Mouse (Mus musculus) erythroid progenitor cell, adult 5-6 weeks (primary cell): ENCODE data around the gene Ss18l1. TPM values are rescaled to one million over a fixed set of nuclear protein-coding genes. Genes with fewer than 3 reads are reported as not detected.

Source experiments
- ATAC-seq: replicated peaks from 2 replicates; pipeline ENCODE4 v1.8.0; 2016; ENCODE audit warnings: moderate number of reproducible peaks, mild to moderate bottlenecking, moderate TSS enrichment, inconsistent platforms; ENCODE audit not compliant: poor library complexity, low FRiP score, severe bottlenecking
- total RNA-seq, 2 experiments: library from RNA; stranded (forward) in 1 of 2; stranded (reverse) in 1 of 2; fragments of 150-400 nt in 1 of 2; fragments of 186-747, 209-891 nt in 1 of 2; gene quantifications; 2 replicates each; pipeline versions ENCODE4 v1.2.3 to v1.2.4; 2015 to 2017; ENCODE audit warnings: low replicate concordance in 2 of 2

Ss18l1 gene
- total RNA-seq, 2 experiments from 2014 or later, result 0.68 TPM; not detected in 1

GRCm38 (mm10) chr2:180115279-180115678, 73.0 kb downstream of the Ss18l1 start:
- ATAC-seq, result no peak

GRCm38 (mm10) chr2:180116081-180116493, 73.8 kb downstream of the Ss18l1 start:
- no peak for ATAC-seq

- no peak for ATAC-seq
These were observed 74.6 kb downstream of the Ss18l1 start for GRCm38 (mm10) chr2:180116741-180117484.

GRCm38 (mm10) chr2:180117485-180118194, 75.3 kb downstream of the Ss18l1 start:
- no peak for ATAC-seq

GRCm38 (mm10) chr2:180118661-180119438, 76.5 kb downstream of the Ss18l1 start, which contains the start of gene Osbpl2:
TSS of gene Osbpl2 (plus strand) at chr2:180119306.
- peak; percentile 94 for ATAC-seq

Other genes with a start within 250 kb of the Ss18l1 start
- 51.6 and 57.3 TPM in 2 replicates for gene Taf4, start 65.9 kb upstream of the Ss18l1 start, total RNA-seq (2015; ENCODE audit: low replicate concordance)
- gene Taf4, start 65.9 kb upstream of the Ss18l1 start, total RNA-seq (2017; ENCODE audit: low replicate concordance), result 84.2 and 117 TPM in 2 replicates
- gene Lsm14b, start 17.5 kb upstream of the Ss18l1 start, total RNA-seq (2015; ENCODE audit: low replicate concordance), result 6.5 and 7.1 TPM in 2 replicates
- gene Lsm14b, start 17.5 kb upstream of the Ss18l1 start, total RNA-seq (2017; ENCODE audit: low replicate concordance), result 5.7 and 11.3 TPM in 2 replicates
- gene Psma7, start 76 bp upstream of the Ss18l1 start, total RNA-seq (2015; ENCODE audit: low replicate concordance), result 54.1 and 65.2 TPM in 2 replicates
- 69.1 and 112 TPM in 2 replicates for gene Psma7, start 76 bp upstream of the Ss18l1 start, total RNA-seq (2017; ENCODE audit: low replicate concordance)
- gene Mtg2, start 28.1 kb downstream of the Ss18l1 start, total RNA-seq (2015; ENCODE audit: low replicate concordance), result 1.3 TPM in 1 of 2 replicates, not detected in the other
- 2.6 and 4.9 TPM in 2 replicates for gene Mtg2, start 28.1 kb downstream of the Ss18l1 start, total RNA-seq (2017; ENCODE audit: low replicate concordance)
- gene Hrh3, start 62.0 kb downstream of the Ss18l1 start, total RNA-seq (2015; ENCODE audit: low replicate concordance), result not detected in 2 replicates
- gene Hrh3, start 62.0 kb downstream of the Ss18l1 start, total RNA-seq (2017; ENCODE audit: low replicate concordance), result not detected in 2 replicates
- 7.6 and 10.1 TPM in 2 replicates for gene Osbpl2, start 76.8 kb downstream of the Ss18l1 start, total RNA-seq (2015; ENCODE audit: low replicate concordance)
- gene Osbpl2, start 76.8 kb downstream of the Ss18l1 start, total RNA-seq (2017; ENCODE audit: low replicate concordance), result 14.4 and 16.3 TPM in 2 replicates
- 47.6 and 66.7 TPM in 2 replicates for gene Adrm1, start 129.0 kb downstream of the Ss18l1 start, total RNA-seq (2015; ENCODE audit: low replicate concordance)
- gene Adrm1, start 129.0 kb downstream of the Ss18l1 start, total RNA-seq (2017; ENCODE audit: low replicate concordance), result 24.1 and 32.6 TPM in 2 replicates
- under 0.01 and 0.42 TPM in 2 replicates for gene Lama5, start 183.3 kb downstream of the Ss18l1 start, total RNA-seq (2015; ENCODE audit: low replicate concordance)
- 0.13 and 0.15 TPM in 2 replicates for gene Lama5, start 183.3 kb downstream of the Ss18l1 start, total RNA-seq (2017; ENCODE audit: low replicate concordance)
- gene Rps21, start 214.9 kb downstream of the Ss18l1 start, total RNA-seq (2015; ENCODE audit: low replicate concordance), result 412 and 611 TPM in 2 replicates
- gene Rps21, start 214.9 kb downstream of the Ss18l1 start, total RNA-seq (2017; ENCODE audit: low replicate concordance), result 390 and 599 TPM in 2 replicates
- gene Cables2, start 231.0 kb downstream of the Ss18l1 start, total RNA-seq (2015; ENCODE audit: low replicate concordance), result 8.8 and 9.4 TPM in 2 replicates
- 7.6 and 9.2 TPM in 2 replicates for gene Cables2, start 231.0 kb downstream of the Ss18l1 start, total RNA-seq (2017; ENCODE audit: low replicate concordance)
- gene Rbbp8nl, start 247.4 kb downstream of the Ss18l1 start, total RNA-seq (2015; ENCODE audit: low replicate concordance), result not detected in 2 replicates
- gene Rbbp8nl, start 247.4 kb downstream of the Ss18l1 start, total RNA-seq (2017; ENCODE audit: low replicate concordance), result not detected in 2 replicates